Mouse (Mus musculus): ENCODE measurements around the gene Pml.
A peak's percentile ranks its signal among the peaks of the same experiment; 100 is the strongest.
"Not testable (repeated sequence)": the region's sequence is repeated elsewhere in the genome, so short reads cannot be mapped to it uniquely, and the experiment has no call there.

Pml gene

GRCm38 (mm10) chr9:58249592-58250192 is at the start of gene Pml:
Pml (minus strand) TSS chr9:58249786.
- DNase-seq, result peak; percentile 77

- DNase-seq, result no peak
Observed at GRCm38 (mm10) chr9:58297961-58298477, 48.4 kb upstream of the Pml start.

GRCm38 (mm10) chr9:58297065-58297464 is 47.5 kb upstream of the Pml start:
- no peak for DNase-seq

GRCm38 (mm10) chr9:58295766-58296361 is 46.3 kb upstream of the Pml start:
- DNase-seq, result no peak

GRCm38 (mm10) chr9:58295345-58295744 is 45.8 kb upstream of the Pml start:
- no peak for DNase-seq

GRCm38 (mm10) chr9:58294527-58294926 is 44.9 kb upstream of the Pml start:
- no peak for DNase-seq

- no peak for DNase-seq
Observed at GRCm38 (mm10) chr9:58289901-58290300, 40.3 kb upstream of the Pml start.

GRCm38 (mm10) chr9:58289090-58289489 is 39.5 kb upstream of the Pml start:
- DNase-seq, result no peak

GRCm38 (mm10) chr9:58283431-58283830 is 33.8 kb upstream of the Pml start:
- DNase-seq, result no peak

- peak; percentile 59 for DNase-seq
Observed at GRCm38 (mm10) chr9:58281597-58281996, 32.0 kb upstream of the Pml start.

- peak; percentile 67 for DNase-seq
Observed at GRCm38 (mm10) chr9:58280259-58281109, 30.9 kb upstream of the Pml start.

- no peak for DNase-seq
Observed at GRCm38 (mm10) chr9:58279780-58280179, 30.2 kb upstream of the Pml start.

- no peak for DNase-seq
Observed at GRCm38 (mm10) chr9:58278821-58279723, 29.5 kb upstream of the Pml start.

GRCm38 (mm10) chr9:58278313-58278712 is 28.7 kb upstream of the Pml start:
- no peak for DNase-seq

- no peak for DNase-seq
Observed at GRCm38 (mm10) chr9:58276346-58276745, 26.8 kb upstream of the Pml start.

GRCm38 (mm10) chr9:58275797-58276196 is 26.2 kb upstream of the Pml start:
- peak; percentile 18 for DNase-seq

GRCm38 (mm10) chr9:58275115-58275774 is 25.7 kb upstream of the Pml start:
- peak; percentile 11 for DNase-seq

- no peak for DNase-seq
Observed at GRCm38 (mm10) chr9:58274626-58275025, 25.0 kb upstream of the Pml start.

- no peak for DNase-seq
Observed at GRCm38 (mm10) chr9:58274101-58274604, 24.6 kb upstream of the Pml start.

GRCm38 (mm10) chr9:58272855-58273254 is 23.3 kb upstream of the Pml start:
- DNase-seq, result no peak

GRCm38 (mm10) chr9:58272068-58272541 is 22.5 kb upstream of the Pml start:
- no peak for DNase-seq

- DNase-seq, result not testable (repeated sequence)
Observed at GRCm38 (mm10) chr9:58271551-58271950, 22.0 kb upstream of the Pml start.

Data from thymus, postnatal 25 days (tissue).